Mouse (Mus musculus): ENCODE data around the gene Mad2l1. TPM values are rescaled to one million over a fixed set of nuclear protein-coding genes. Genes with fewer than 3 reads are reported as not detected.

Mad2l1 gene
- 10 to 100 TPM; 17.5 to 20.6 TPM for polyA plus RNA-seq (2017; shearing (Covaris generic))

GRCm38 (mm10) chr6:66535028-66535862 is at the start of gene Mad2l1:
Gene Mad2l1, plus strand, starts transcription at chr6:66535390.

GRCm38 (mm10) chr6:66559996-66560395 is 24.8 kb downstream of the Mad2l1 start, which contains the start of gene Vmn1r32:
Gene Vmn1r32, minus strand, starts transcription at chr6:66560096.

Other genes starting within 250 kb of the Mad2l1 start
- not detected for gene Vmn1r32, start 24.7 kb downstream of the Mad2l1 start, polyA plus RNA-seq (2017; shearing (Covaris generic))
- 1 to 10 TPM in 1 of 2 experiments, under 1 TPM in 1; 0.16 to 1.4 TPM for gene Vmn1r33, start 82.9 kb downstream of the Mad2l1 start, polyA plus RNA-seq (2017; shearing (Covaris generic))
- not detected for gene Vmn1r34, start 108.5 kb downstream of the Mad2l1 start, polyA plus RNA-seq (2017; shearing (Covaris generic))
- gene Vmn1r35, start 150.5 kb downstream of the Mad2l1 start, polyA plus RNA-seq (2017; shearing (Covaris generic)) = not detected
- not detected for gene Vmn1r36, start 183.8 kb downstream of the Mad2l1 start, polyA plus RNA-seq (2017; shearing (Covaris generic))
- gene Vmn1r37, start 194.0 kb downstream of the Mad2l1 start, polyA plus RNA-seq (2017; shearing (Covaris generic)) = 1 to 10 TPM in 1 of 2 experiments, not detected in 1; 1.2 TPM
- gene Vmn1r38, start 247.2 kb downstream of the Mad2l1 start, polyA plus RNA-seq (2017; shearing (Covaris generic)) = under 1 TPM in 1 of 2 experiments, not detected in 1; 0.06 TPM

Data from inflammation-experienced regulatory T-cells (primary cell).